Mouse (Mus musculus) urinary bladder, postnatal 4 days (tissue): ENCODE measurements around the gene Scpep1.
A peak's percentile ranks its signal among the peaks of the same experiment; 100 is the strongest.
"Not testable (repeated sequence)": the region's sequence is repeated elsewhere in the genome, so short reads cannot be mapped to it uniquely, and the experiment has no call there.

Experiments
- DNase-seq, 2 experiments: peaks; one replicate each; pipeline ENCODE4 v3.0.0; 2021 to 2022; ENCODE audit warnings: low spot score in 2 of 2

The Scpep1 gene

GRCm38 (mm10) chr11:88926566-88926965, 28.7 kb downstream of the Scpep1 start:
- DNase-seq: no peak

GRCm38 (mm10) chr11:88909388-88910036, 45.8 kb downstream of the Scpep1 start:
- DNase-seq: no peak

- peak in 1 of 2 experiments; percentile 45 for DNase-seq
Observed at GRCm38 (mm10) chr11:88908557-88909211, 46.6 kb downstream of the Scpep1 start.

GRCm38 (mm10) chr11:88907886-88908285, 47.4 kb downstream of the Scpep1 start:
- DNase-seq: no peak

- no peak for DNase-seq
Observed at GRCm38 (mm10) chr11:88905621-88906020, 49.6 kb downstream of the Scpep1 start.

GRCm38 (mm10) chr11:88904080-88904479, 51.2 kb downstream of the Scpep1 start:
- DNase-seq: no peak

- no peak for DNase-seq
Observed at GRCm38 (mm10) chr11:88902762-88903161, 52.5 kb downstream of the Scpep1 start.

- DNase-seq: no peak
Observed at GRCm38 (mm10) chr11:88901341-88901802, 53.9 kb downstream of the Scpep1 start.

- no peak for DNase-seq
Observed at GRCm38 (mm10) chr11:88899561-88899960, 55.7 kb downstream of the Scpep1 start.

- DNase-seq: no peak
Observed at GRCm38 (mm10) chr11:88898380-88898763, 56.9 kb downstream of the Scpep1 start.

- no peak for DNase-seq
Observed at GRCm38 (mm10) chr11:88897624-88898379, 57.5 kb downstream of the Scpep1 start.

GRCm38 (mm10) chr11:88895800-88896232, 59.4 kb downstream of the Scpep1 start:
- peak in 1 of 2 experiments; percentile 43 for DNase-seq

GRCm38 (mm10) chr11:88895235-88895634, 60.0 kb downstream of the Scpep1 start:
- peak; percentile 34 to 82 for DNase-seq

- DNase-seq: not testable (repeated sequence)
Observed at GRCm38 (mm10) chr11:88894279-88894678, 61.0 kb downstream of the Scpep1 start.

- DNase-seq: peak in 1 of 2 experiments; percentile 25
Observed at GRCm38 (mm10) chr11:88893501-88893900, 61.8 kb downstream of the Scpep1 start.

GRCm38 (mm10) chr11:88892789-88893188, 62.5 kb downstream of the Scpep1 start:
- DNase-seq: peak; percentile 52 to 75

GRCm38 (mm10) chr11:88891921-88892561, 63.2 kb downstream of the Scpep1 start:
- DNase-seq: peak; percentile 77 to 96

GRCm38 (mm10) chr11:88891446-88891845, 63.8 kb downstream of the Scpep1 start:
- peak; percentile 43 to 76 for DNase-seq

GRCm38 (mm10) chr11:88890904-88891303, 64.4 kb downstream of the Scpep1 start:
- DNase-seq: not testable (repeated sequence)

GRCm38 (mm10) chr11:88888996-88889395, 66.3 kb downstream of the Scpep1 start:
- DNase-seq: no peak

GRCm38 (mm10) chr11:88884376-88885065, 70.7 kb downstream of the Scpep1 start:
- DNase-seq: no peak
